ENCODE assay signal across 23 mouse cellular contexts in the genomic region with DNA sequence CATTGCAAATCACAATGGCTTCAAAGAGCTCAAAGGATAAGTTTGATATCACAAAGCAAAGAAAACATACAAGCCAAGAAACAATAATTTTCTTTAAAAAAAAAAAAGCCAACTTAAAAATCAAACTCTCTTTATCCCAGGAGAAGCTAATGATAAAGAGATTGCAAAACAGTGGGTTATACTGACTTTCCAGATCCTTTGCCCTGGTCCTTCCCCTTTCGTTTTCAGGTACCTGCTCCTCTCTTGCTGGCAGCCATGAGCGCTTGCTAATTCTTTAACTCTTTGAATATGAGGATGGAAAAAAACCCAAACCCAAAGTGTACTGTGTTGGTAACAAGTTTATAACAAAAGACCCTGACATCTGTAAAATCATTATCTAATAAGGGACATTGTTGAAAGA. TPM values are rescaled to one million over a fixed set of nuclear protein-coding genes. Genes with fewer than 3 reads are reported as not detected.
DNase-seq lines count a peak whose midpoint lies in the region; ATAC-seq and TF ChIP-seq lines count a peak whose summit lies in the region.
"Had no signal": no experiment of that assay in that cellular context is flagged by ENCODE, and none has a peak within 500 bp of the region (broad histone marks: within the 10 kb centered on the region; RNA-seq: fewer than 3 reads in every experiment).

No protein-coding gene starts in this region.

- no peak for TF ChIP-seq CTCF in CH12.LX (conservative IDR thresholded peaks at IDR 0.05 in 1 of 2, IDR thresholded peaks at IDR 0.05 in 1 of 2; ENCODE audit: low read depth in 2 of 2, low read length in 2 of 2)

- H3K4me3 ChIP-seq in CH12.LX (replicated peaks in 1 of 3; ENCODE audit: low read depth in 2 of 3, low read length in 2 of 3, poor library complexity in 1 of 3) = no peak overlapping the region
- H3K4me3 ChIP-seq: embryonic facial prominence, embryonic 13.5 days; embryonic facial prominence, embryonic 15.5 days; erythroblast, embryonic 14.5 days; forebrain, embryonic 10.5 days; forebrain, embryonic 12.5 days had no signal

- H3K79me2 ChIP-seq in CH12.LX (replicated peaks; ENCODE audit: control insufficient read depth, extremely low read depth, insufficient read depth, poor library complexity, severe bottlenecking) = no peaks in the 10 kb centered on the region

- no peaks in the 10 kb centered on the region for H3K4me1 ChIP-seq in CH12.LX (ENCODE audit: control insufficient read depth in 1 of 2, insufficient read depth in 2 of 2)
- H3K4me1 ChIP-seq: embryonic facial prominence, embryonic 13.5 days; embryonic facial prominence, embryonic 15.5 days; forebrain, embryonic 10.5 days; forebrain, embryonic 12.5 days had no signal

- no peak for TF ChIP-seq RAD21 in CH12.LX (IDR thresholded peaks at IDR 0.05; ENCODE audit: low read depth, low read length)

- peak overlapping the region; percentile 56; the same call in 1 of the 2 replicates for H3K4me2 ChIP-seq in CH12.LX (ENCODE audit: insufficient read depth, low read depth, poor library complexity, severe bottlenecking)
- H3K4me2 ChIP-seq: embryonic facial prominence, embryonic 13.5 days; embryonic facial prominence, embryonic 15.5 days; forebrain, embryonic 12.5 days had no signal

- no peaks in the 10 kb centered on the region for H3K36me3 ChIP-seq in CH12.LX (replicated peaks in 1 of 2; ENCODE audit: control insufficient read depth in 1 of 2, insufficient read depth in 1 of 2, low read length in 1 of 2)
- H3K36me3 ChIP-seq: embryonic facial prominence, embryonic 13.5 days; embryonic facial prominence, embryonic 15.5 days; forebrain, embryonic 10.5 days; forebrain, embryonic 12.5 days; G1E had no signal

- H3K9ac ChIP-seq in CH12.LX (ENCODE audit: insufficient read depth, low read depth) = no peak overlapping the region
- H3K9ac ChIP-seq: embryonic facial prominence, embryonic 13.5 days; embryonic facial prominence, embryonic 15.5 days; forebrain, embryonic 12.5 days had no signal

- no peak for DNase-seq in CH12.LX (ENCODE audit: extremely low read depth)
- no peak for DNase-seq in gastrocnemius, postnatal 10 days
- DNase-seq in gastrocnemius, postnatal 25 days = no peak
- no peak for DNase-seq in left cerebral cortex, postnatal 10 days (ENCODE audit: extremely low spot score in 1 of 2, low spot score in 2 of 2)
- DNase-seq: adrenal gland, postnatal 14 days; cerebellum, adult 11-12 months; cerebellum, adult 2 months; cerebellum, adult 9-10 months; cerebellum, postnatal 10 days; cerebellum, postnatal 25 days; embryo, embryonic 11 days had no signal

- intact Hi-C loops in left cerebral cortex, postnatal 10 days (cut with DNase I) = no loop called here

- in situ Hi-C loops in CH12.LX (cut with MboI; ENCODE audit: low pct_ligation_motif_present, low pct_unique_long_range_greater_than_20kb, low sequenced_read_pairs) = no loop called here

- ATAC-seq in common myeloid progenitor, adult 5-6 weeks (replicated peaks; ENCODE audit: low read depth, poor library complexity, severe bottlenecking) = 0 out of 2 replicates have a peak, but pooled peaks have one; percentile 45
- peak; percentile 62 for ATAC-seq in megakaryocyte, adult 5-6 weeks (ENCODE audit: poor library complexity, severe bottlenecking)
- ATAC-seq: activated CD4-positive, CD25-positive, alpha-beta regulatory T cell, adult 4 months; forebrain, embryonic 14.5 days; forebrain, embryonic 16.5 days; Patski had no signal

- no peak for TF ChIP-seq POLR2A in CH12.LX (IDR thresholded peaks at IDR 0.05; ENCODE audit: low read depth, low read length)

- dilution Hi-C loops in CH12.LX (cut with MboI; ENCODE audit: extremely low pct_ligation_motif_present, extremely low pct_unique_long_range_greater_than_20kb, low sequenced_read_pairs) = no loop called here

- no peak overlapping the region for H3K27ac ChIP-seq in CH12.LX (ENCODE audit: insufficient read depth, low read depth)
- H3K27ac ChIP-seq: embryonic facial prominence, embryonic 13.5 days; embryonic facial prominence, embryonic 15.5 days; forebrain, embryonic 10.5 days; forebrain, embryonic 12.5 days had no signal

- no peaks in the 10 kb centered on the region for H3K9me3 ChIP-seq in CH12.LX (replicated peaks; ENCODE audit: low read length)
- H3K9me3 ChIP-seq: embryonic facial prominence, embryonic 13.5 days; embryonic facial prominence, embryonic 15.5 days; forebrain, embryonic 10.5 days; forebrain, embryonic 12.5 days; G1E had no signal

- H3K27me3 ChIP-seq in CH12.LX (replicated peaks) = no peaks in the 10 kb centered on the region
- H3K27me3 ChIP-seq: embryonic facial prominence, embryonic 13.5 days; embryonic facial prominence, embryonic 15.5 days; forebrain, embryonic 12.5 days; Patski had no signal

- no peak for TF ChIP-seq EP300 in CH12.LX (IDR thresholded peaks at IDR 0.05; ENCODE audit: low read length)

TF ChIP-seq in CH12.LX, 34 proteins besides CTCF, POLR2A, EP300 and RAD21:
- TF ChIP-seq MAFK (IDR thresholded peaks at IDR 0.05; ENCODE audit: insufficient replicate concordance, low read length) (no peak), KAT2A (IDR thresholded peaks at IDR 0.05; ENCODE audit: insufficient replicate concordance, low read length) (no peak), SIN3A (IDR thresholded peaks at IDR 0.05; ENCODE audit: low read length) (no peak)

RNA-seq across cellular contexts. Expression of gene Etv6, which starts 38.0 kb away (rescaled TPM):
- total RNA-seq in CH12.LX (2012; rRNA removed) (7.1 and 7.6 TPM in 2 replicates), CH12.LX (2014; rRNA removed) (8.1 and 10.1 TPM in 2 replicates)
- 25.3 and 29.5 TPM in 2 replicates for polyA plus RNA-seq in CH12.LX (2012; ENCODE audit: insufficient read length, low read depth)
- total RNA-seq in common myeloid progenitor, adult 5-6 weeks (2017) = 110 and 129 TPM in 2 replicates
- 51.9 and 66.7 TPM in 2 replicates for total RNA-seq in megakaryocyte, adult 5-6 weeks (2015)
- total RNA-seq in megakaryocyte, adult 5-6 weeks (2017) = 32.9 and 42.3 TPM in 2 replicates
- 10 to 100 TPM; 12.9 to 14.0 TPM for total RNA-seq in gastrocnemius, postnatal 10 days (2021)
- total RNA-seq in gastrocnemius, postnatal 25 days (2021) = 1 to 10 TPM; 7.5 to 9.4 TPM
- total RNA-seq in left cerebral cortex, postnatal 10 days (2021) = 10 to 100 TPM; 21.1 to 21.3 TPM
